Comparison of ENCODE assay signal across 8 mouse cellular contexts in genomic region chr5:66679222-66679621, GRCm38 (mm10). TPM values are rescaled to one million over a fixed set of nuclear protein-coding genes. Genes with fewer than 3 reads are reported as not detected.
DNase-seq lines count a peak whose midpoint lies in the region; ATAC-seq lines count a peak whose summit lies in the region.

No protein-coding gene starts in this region.

- 67% methylated on average over 10 of the region's 10 CpGs for WGBS in heart, embryonic 10.5 days

- peak; percentile 13 for DNase-seq in embryo, embryonic 10 days (ENCODE audit: low spot score)
- DNase-seq in embryo, embryonic 9.5 days (ENCODE audit: extremely low spot score): no peak
- peak; percentile 42 for DNase-seq in NIH3T3 (ENCODE audit: low read depth)
- DNase-seq in frontal cortex, adult 2 months (ENCODE audit: extremely low spot score in 1 of 2, low spot score in 1 of 2): peak; percentile 69 to 83
- peak; percentile 47 for DNase-seq in left cerebral cortex, postnatal 4 days
- DNase-seq in heart, embryonic 10.5 days (ENCODE audit: low spot score): no peak
- DNase-seq in thymus, adult 18-20 months: no peak

- no peaks in the 10 kb centered on the region for H3K9me3 ChIP-seq in heart, embryonic 10.5 days

- no peak overlapping the region for H3K27ac ChIP-seq in heart, embryonic 10.5 days

- peaks cover 21% of the 10 kb centered on the region for H3K36me3 ChIP-seq in heart, embryonic 10.5 days

- H3K4me1 ChIP-seq in heart, embryonic 10.5 days: peaks cover 35% of the 10 kb centered on the region

- intact Hi-C loops in left cerebral cortex, postnatal 4 days (cut with DNase I): no loop called here

- ATAC-seq in erythroblast, adult 5-6 weeks (replicated peaks; ENCODE audit: low FRiP score, poor library complexity, severe bottlenecking): no peak

- H3K27me3 ChIP-seq in heart, embryonic 10.5 days (ENCODE audit: insufficient read depth, poor library complexity, severe bottlenecking): peaks cover 31% of the 10 kb centered on the region

- no peak overlapping the region for H3K4me3 ChIP-seq in heart, embryonic 10.5 days

RNA-seq across cellular contexts. Expression of gene Uchl1, which starts 3.3 kb away (rescaled TPM):
- polyA plus RNA-seq in frontal cortex, adult 2 months (2012; rRNA removed): 1,035 and 1,066 TPM in 2 replicates
- total RNA-seq in left cerebral cortex, postnatal 4 days (2021): 1,000 to 10,000 TPM; 1,371 to 1,423 TPM
- not detected in 2 replicates for total RNA-seq in erythroblast, adult 5-6 weeks (2015; ENCODE audit: low replicate concordance)
- 0.98 TPM in 1 of 2 replicates, not detected in the other for total RNA-seq in erythroblast, adult 5-6 weeks (2017; ENCODE audit: low replicate concordance)
- polyA plus RNA-seq in heart, embryonic 10.5 days (2016; fragmentation: Nextera tagmentation; extraction: Ambion mirVana): 93.3 and 116 TPM in 2 replicates

Comparison
In these comparisons a context has a peak if more than half of its experiments do, and no peak if none do; other contexts are left out.
1. DNase-seq: peak in embryo, embryonic 10 days (single experiment), NIH3T3 (single experiment), frontal cortex, adult 2 months (2 of 2) and left cerebral cortex, postnatal 4 days (single experiment); none in embryo, embryonic 9.5 days (single experiment), heart, embryonic 10.5 days (single experiment) and thymus, adult 18-20 months (0 of 2).
2. RNA of gene Uchl1, which starts 3.3 kb away (total RNA-seq): 1,371 to 1,423 TPM in left cerebral cortex, postnatal 4 days; 0.98 TPM in erythroblast, adult 5-6 weeks; every median in the first group is over 100 times any median in the second.